ENCODE assay signal across 11 mouse cellular contexts in the genomic region with DNA sequence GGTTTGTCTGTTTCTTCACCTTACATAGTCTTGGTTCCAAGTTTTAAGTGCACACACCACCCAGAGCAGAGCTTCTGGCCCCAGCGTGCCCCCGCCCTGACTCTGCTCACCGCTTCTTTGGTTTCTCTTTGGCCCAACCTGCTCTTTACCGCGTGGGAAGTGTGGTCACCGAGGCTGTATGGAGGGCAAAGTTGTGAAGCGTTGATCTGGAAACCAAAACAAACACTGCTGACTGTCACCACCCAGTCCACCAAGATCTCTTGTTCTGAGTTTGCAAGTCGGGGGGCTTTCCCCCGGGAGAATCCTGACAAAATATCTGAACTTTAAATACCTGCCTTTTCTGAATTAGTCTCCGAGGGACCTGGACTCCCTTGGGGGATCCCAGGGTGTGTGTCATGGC. TPM values are rescaled to one million over a fixed set of nuclear protein-coding genes. Genes with fewer than 3 reads are reported as not detected.
A peak's percentile ranks its signal among the peaks of the same experiment; 100 is the strongest.
DNase-seq lines count a peak whose midpoint lies in the region; ATAC-seq and TF ChIP-seq lines count a peak whose summit lies in the region.
"Had no signal": no experiment of that assay in that cellular context is flagged by ENCODE, and none has a peak within 500 bp of the region (broad histone marks: within the 10 kb centered on the region; RNA-seq: fewer than 3 reads in every experiment).

No protein-coding gene starts in this region.

- H3K79me3 ChIP-seq in C2C12 (ENCODE audit: low read depth): peaks cover 80% of the 10 kb centered on the region

- H3K4me1 ChIP-seq in heart, embryonic 12.5 days (replicated peaks): peaks cover 78% of the 10 kb centered on the region
- H3K4me1 ChIP-seq in liver, postnatal 0 days (ENCODE audit: insufficient read depth): peaks cover 41% of the 10 kb centered on the region

- no peaks in the 10 kb centered on the region for H3K36me3 ChIP-seq in heart, embryonic 12.5 days
- H3K36me3 ChIP-seq in C2C12 (ENCODE audit: control insufficient read depth, insufficient read depth): peaks cover 8% of the 10 kb centered on the region
- no peaks in the 10 kb centered on the region for H3K36me3 ChIP-seq in liver, postnatal 0 days (replicated peaks; ENCODE audit: insufficient read depth, low read length)

- H3ac ChIP-seq in C2C12 (ENCODE audit: control insufficient read depth, insufficient read length, low read depth): peak overlapping the region; percentile 31

- intact Hi-C loops in heart, postnatal 25 days (cut with DNase I): no loop called here

- H3K9ac ChIP-seq in heart, embryonic 12.5 days: peak overlapping the region; percentile 15; the same call in 1 of the 2 replicates
- no peak overlapping the region for H3K9ac ChIP-seq in liver, postnatal 0 days (replicated peaks)

- peak overlapping the region; percentile 58 for H3K4me2 ChIP-seq in heart, embryonic 12.5 days
- peak overlapping the region; percentile 33 for H3K4me2 ChIP-seq in liver, postnatal 0 days (ENCODE audit: low read depth, low read length)

- peaks cover 94% of the 10 kb centered on the region for H3K79me2 ChIP-seq in C2C12 (ENCODE audit: control insufficient read depth, insufficient read depth)

- no peak for TF ChIP-seq CTCF in C2C12 (IDR thresholded peaks at IDR 0.05; ENCODE audit: control insufficient read depth, insufficient read depth, insufficient read length)
- TF ChIP-seq CTCF in liver, postnatal 0 days (IDR thresholded peaks at IDR 0.05; ENCODE audit: low read depth): no peak

- H3K27me3 ChIP-seq in heart, embryonic 12.5 days (replicated peaks): no peaks in the 10 kb centered on the region
- H3K27me3 ChIP-seq in C2C12 (ENCODE audit: control insufficient read depth, insufficient read depth, insufficient read length): no peaks in the 10 kb centered on the region
- H3K27me3 ChIP-seq in liver, postnatal 0 days (ENCODE audit: insufficient read depth, low read length): peaks cover 13% of the 10 kb centered on the region
- H3K27me3 ChIP-seq: Patski had no signal

- WGBS in heart, embryonic 12.5 days: 37% methylated on average over 10 of the region's 10 CpGs
- WGBS in liver, postnatal 0 days (ENCODE audit: insufficient replicate concordance): 20% methylated on average over 10 of the region's 10 CpGs

- no peaks in the 10 kb centered on the region for H3K9me3 ChIP-seq in heart, embryonic 12.5 days (replicated peaks)
- H3K9me3 ChIP-seq in liver, postnatal 0 days (ENCODE audit: low read length): no peaks in the 10 kb centered on the region

- TF ChIP-seq EP300 in liver, postnatal 0 days (IDR thresholded peaks at IDR 0.05; ENCODE audit: low read depth): no peak

- no peak for DNase-seq in heart, postnatal 25 days (ENCODE audit: low spot score)
- no peak for DNase-seq in liver, postnatal 0 days
- no peak for DNase-seq in embryo, embryonic 9.5 days (ENCODE audit: extremely low spot score)
- no peak for DNase-seq in right cerebral cortex, postnatal 36 days (ENCODE audit: low spot score in 2 of 2)
- no peak for DNase-seq in urinary bladder, adult 2 months (ENCODE audit: low spot score)

- 0 out of 2 replicates have a peak overlapping the region, but pooled peaks have one; percentile 4 for H3K27ac ChIP-seq in heart, embryonic 12.5 days (ENCODE audit: poor library complexity, severe bottlenecking)
- H3K27ac ChIP-seq in liver, postnatal 0 days (ENCODE audit: low read depth): peak overlapping the region; percentile 77

- no peak overlapping the region for H3K4me3 ChIP-seq in heart, embryonic 12.5 days
- no peak overlapping the region for H3K4me3 ChIP-seq in C2C12 (ENCODE audit: insufficient read depth, poor library complexity, severe bottlenecking)
- no peak overlapping the region for H3K4me3 ChIP-seq in liver, postnatal 0 days (ENCODE audit: low read depth, low read length)

- no peak for ATAC-seq in heart, embryonic 12.5 days (ENCODE audit: insufficient number of reproducible peaks, low FRiP score)
- peak; percentile 8; the same call in 1 of the 2 replicates for ATAC-seq in common myeloid progenitor, adult 5-6 weeks (replicated peaks; ENCODE audit: low read depth, poor library complexity, severe bottlenecking)
- no peak for ATAC-seq in liver, postnatal 0 days
- ATAC-seq: Patski had no signal

TF ChIP-seq in C2C12, 6 proteins besides CTCF, POLR2A, EP300 and RAD21:
- TF ChIP-seq USF1 (IDR thresholded peaks at IDR 0.05; ENCODE audit: low read depth) (no peak), CEBPB (IDR thresholded peaks at IDR 0.05; ENCODE audit: low read depth) (no peak), MYOG (IDR thresholded peaks at IDR 0.05; ENCODE audit: control insufficient read depth, extremely low read depth, insufficient read length) (no peak), MYOD1 (IDR thresholded peaks at IDR 0.05; ENCODE audit: control insufficient read depth, insufficient read length, low read depth) (no peak), FOSL1 (IDR thresholded peaks at IDR 0.05; ENCODE audit: insufficient read depth, low read length, poor library complexity, severe bottlenecking) (no peak), MAX (IDR thresholded peaks at IDR 0.05) (no peak)

RNA-seq across cellular contexts. Expression of a gene that starts 24.0 kb away (rescaled TPM):
- polyA plus RNA-seq in heart, embryonic 12.5 days (2016; fragmentation: Nextera tagmentation; extraction: Ambion mirVana): not detected in 2 replicates
- not detected for total RNA-seq in heart, postnatal 25 days (2021)
- 0.01 TPM for polyA plus RNA-seq in C2C12 (2012; fragmentation: generic; extraction: Trizol)
- not detected in 2 replicates for total RNA-seq in common myeloid progenitor, adult 5-6 weeks (2017)
- polyA plus RNA-seq in liver, postnatal 0 days (2015; fragmentation: Nextera tagmentation; extraction: Ambion mirVana): 0.04 TPM in 1 of 2 replicates, not detected in the other
- polyA plus RNA-seq in urinary bladder, adult 2 months (2012; rRNA removed): 0.04 TPM in 1 of 2 replicates, not detected in the other
- total RNA-seq: gastrocnemius, postnatal 4 days; megakaryocyte progenitor cell, adult 5-6 weeks had no signal
- polyA plus RNA-seq: Patski had no signal

RNA-seq across cellular contexts. Expression of a gene that starts 43.7 kb away (rescaled TPM):
- polyA plus RNA-seq in heart, embryonic 12.5 days (2016; fragmentation: Nextera tagmentation; extraction: Ambion mirVana): 22.7 and 23.2 TPM in 2 replicates
- 10 to 100 TPM; 64.1 to 68.5 TPM for total RNA-seq in heart, postnatal 25 days (2021)
- 6.7 TPM for polyA plus RNA-seq in C2C12 (2012; fragmentation: generic; extraction: Trizol)
- total RNA-seq in common myeloid progenitor, adult 5-6 weeks (2017): 9.1 and 11.2 TPM in 2 replicates
- polyA plus RNA-seq in liver, postnatal 0 days (2015; fragmentation: Nextera tagmentation; extraction: Ambion mirVana): 81.2 and 86.3 TPM in 2 replicates
- polyA plus RNA-seq in urinary bladder, adult 2 months (2012; rRNA removed): 26.5 and 33.0 TPM in 2 replicates

RNA-seq across cellular contexts. Expression of a gene that starts 48.7 kb away (rescaled TPM):
- polyA plus RNA-seq in heart, embryonic 12.5 days (2016; fragmentation: Nextera tagmentation; extraction: Ambion mirVana): 4.8 and 4.9 TPM in 2 replicates
- total RNA-seq in heart, postnatal 25 days (2021): 1 to 10 TPM; 5.5 to 6.0 TPM
- 20.0 TPM for polyA plus RNA-seq in C2C12 (2012; fragmentation: generic; extraction: Trizol)
- 1.1 and 1.3 TPM in 2 replicates for total RNA-seq in common myeloid progenitor, adult 5-6 weeks (2017)
- 1.2 and 2.0 TPM in 2 replicates for polyA plus RNA-seq in liver, postnatal 0 days (2015; fragmentation: Nextera tagmentation; extraction: Ambion mirVana)
- 7.7 and 9.8 TPM in 2 replicates for polyA plus RNA-seq in urinary bladder, adult 2 months (2012; rRNA removed)
